Mouse (Mus musculus): ENCODE measurements at regions not wholly inside any gene's neighbourhood (a gene's known extent, or its start where the extent isn't known, plus 50 kb on each side); places are given as distances from the start of the nearest gene placed in this dataset.

DNA sequence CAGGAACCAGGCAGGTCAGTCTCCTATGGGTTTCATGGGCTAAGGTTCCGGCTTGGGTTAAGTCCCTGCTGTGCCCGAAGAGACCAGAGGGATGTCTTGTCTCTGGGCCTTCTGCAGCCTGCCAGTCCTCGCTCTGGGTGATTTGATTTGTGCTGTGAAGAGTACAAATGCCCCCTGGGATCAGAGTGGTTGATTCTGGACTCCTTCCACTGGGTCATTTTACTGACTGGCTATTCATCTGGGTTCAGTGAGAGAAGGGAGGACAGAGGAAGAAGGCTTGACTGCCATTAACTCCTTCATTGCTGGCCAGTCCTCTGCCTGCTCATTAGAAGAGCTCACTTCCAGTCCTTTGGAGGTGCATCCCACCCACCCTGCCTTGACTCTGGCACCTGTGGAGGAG is 124.0 kb upstream of the Ncam1 start:
- H3K4me3 ChIP-seq (replicated peaks; ENCODE audit: low read length), result no peak overlapping the region
- no peaks in the 10 kb centered on the region for H3K27me3 ChIP-seq (ENCODE audit: control insufficient read depth, insufficient read depth, low read length)
- no peak for ATAC-seq (ENCODE audit: low FRiP score)
- no peaks in the 10 kb centered on the region for H3K9me3 ChIP-seq (ENCODE audit: control insufficient read depth, low read length)
- no peak overlapping the region for H3K27ac ChIP-seq
- 32% methylated on average over 3 of the region's 3 CpGs for WGBS
- peaks cover 3% of the 10 kb centered on the region; the same call in 1 of the 2 replicates for H3K4me1 ChIP-seq (replicated peaks; ENCODE audit: control insufficient read depth, insufficient read depth, low read length)
- DNase-seq (ENCODE audit: low spot score), result peak; percentile 36
- no peak overlapping the region for H3K9ac ChIP-seq
- no peaks in the 10 kb centered on the region for H3K36me3 ChIP-seq (replicated peaks; ENCODE audit: control insufficient read depth, insufficient read depth)
- H3K4me2 ChIP-seq (replicated peaks), result no peak overlapping the region

DNA sequence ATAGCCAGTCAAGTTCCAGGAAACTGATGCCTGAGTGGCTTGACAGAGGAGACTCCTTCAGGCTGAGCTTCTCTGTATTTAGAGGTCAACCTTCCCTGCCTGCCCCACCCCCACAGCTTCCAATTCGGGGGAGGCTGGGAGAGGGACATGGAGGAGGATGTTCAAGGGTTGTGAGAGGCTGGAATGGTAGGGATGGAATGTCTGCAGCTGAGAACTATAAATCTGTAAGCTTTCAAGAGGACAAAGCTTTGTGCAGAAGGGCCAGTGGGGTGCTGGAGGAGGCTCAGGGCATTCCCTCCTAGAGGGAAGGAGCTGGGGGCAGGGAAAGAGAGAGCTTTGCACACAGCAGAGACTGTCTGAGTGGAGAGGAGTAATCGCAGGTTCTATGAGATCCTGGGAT is 123.4 kb upstream of the Ncam1 start:
- Histone ChIP-seq H3K27ac (no peak overlapping the region), H3K4me1 (replicated peaks; ENCODE audit: control insufficient read depth, insufficient read depth, low read length) (peaks cover 3% of the 10 kb centered on the region; the same call in 1 of the 2 replicates), H3K27me3 (ENCODE audit: control insufficient read depth, insufficient read depth, low read length) (no peaks in the 10 kb centered on the region), H3K9ac (no peak overlapping the region), H3K4me3 (replicated peaks; ENCODE audit: low read length) (no peak overlapping the region), H3K4me2 (replicated peaks) (no peak overlapping the region), H3K36me3 (replicated peaks; ENCODE audit: control insufficient read depth, insufficient read depth) (no peaks in the 10 kb centered on the region), H3K9me3 (ENCODE audit: control insufficient read depth, low read length) (no peaks in the 10 kb centered on the region)
- DNase-seq (ENCODE audit: low spot score), result no peak
- ATAC-seq (ENCODE audit: low FRiP score), result no peak
- WGBS, result 8% methylated on average over 2 of the region's 2 CpGs

GRCm38 (mm10) chr9:49921306-49921705 is 122.6 kb upstream of the Ncam1 start:
- Histone ChIP-seq H3K4me2 (replicated peaks) (no peak overlapping the region), H3K27ac (no peak overlapping the region), H3K9ac (no peak overlapping the region), H3K27me3 (ENCODE audit: control insufficient read depth, insufficient read depth, low read length) (no peaks in the 10 kb centered on the region), H3K4me1 (replicated peaks; ENCODE audit: control insufficient read depth, insufficient read depth, low read length) (peaks cover 3% of the 10 kb centered on the region; the same call in 1 of the 2 replicates), H3K9me3 (ENCODE audit: control insufficient read depth, low read length) (no peaks in the 10 kb centered on the region), H3K36me3 (replicated peaks; ENCODE audit: control insufficient read depth, insufficient read depth) (no peaks in the 10 kb centered on the region), H3K4me3 (replicated peaks; ENCODE audit: low read length) (no peak overlapping the region)
- no peak for ATAC-seq (ENCODE audit: low FRiP score)
- no peak for DNase-seq (ENCODE audit: low spot score)
- 79% methylated on average over 3 of the region's 3 CpGs for WGBS

GRCm38 (mm10) chr9:49915046-49915719 is 116.5 kb upstream of the Ncam1 start:
- H3K9ac ChIP-seq, result no peak overlapping the region
- 82% methylated on average over 4 of the region's 4 CpGs for WGBS
- no peak for DNase-seq (ENCODE audit: low spot score)
- H3K9me3 ChIP-seq (ENCODE audit: control insufficient read depth, low read length), result no peaks in the 10 kb centered on the region
- H3K27ac ChIP-seq, result no peak overlapping the region
- no peak overlapping the region for H3K4me3 ChIP-seq (replicated peaks; ENCODE audit: low read length)
- H3K27me3 ChIP-seq (ENCODE audit: control insufficient read depth, insufficient read depth, low read length), result no peaks in the 10 kb centered on the region
- no peak overlapping the region for H3K4me2 ChIP-seq (replicated peaks)
- no peaks in the 10 kb centered on the region for H3K4me1 ChIP-seq (replicated peaks; ENCODE audit: control insufficient read depth, insufficient read depth, low read length)
- ATAC-seq (ENCODE audit: low FRiP score), result no peak
- no peaks in the 10 kb centered on the region for H3K36me3 ChIP-seq (replicated peaks; ENCODE audit: control insufficient read depth, insufficient read depth)

GRCm38 (mm10) chr9:49913677-49914076 is 115.0 kb upstream of the Ncam1 start:
- H3K36me3 ChIP-seq (replicated peaks; ENCODE audit: control insufficient read depth, insufficient read depth), result no peaks in the 10 kb centered on the region
- no peak overlapping the region for H3K4me3 ChIP-seq (replicated peaks; ENCODE audit: low read length)
- H3K27me3 ChIP-seq (ENCODE audit: control insufficient read depth, insufficient read depth, low read length), result no peaks in the 10 kb centered on the region
- H3K27ac ChIP-seq, result no peak overlapping the region
- no peaks in the 10 kb centered on the region for H3K9me3 ChIP-seq (ENCODE audit: control insufficient read depth, low read length)
- H3K4me2 ChIP-seq (replicated peaks), result no peak overlapping the region
- H3K4me1 ChIP-seq (replicated peaks; ENCODE audit: control insufficient read depth, insufficient read depth, low read length), result no peaks in the 10 kb centered on the region
- 92% methylated on average over 4 of the region's 4 CpGs for WGBS
- H3K9ac ChIP-seq, result no peak overlapping the region
- ATAC-seq (ENCODE audit: low FRiP score) (no peak), DNase-seq (ENCODE audit: low spot score) (no peak)

DNA sequence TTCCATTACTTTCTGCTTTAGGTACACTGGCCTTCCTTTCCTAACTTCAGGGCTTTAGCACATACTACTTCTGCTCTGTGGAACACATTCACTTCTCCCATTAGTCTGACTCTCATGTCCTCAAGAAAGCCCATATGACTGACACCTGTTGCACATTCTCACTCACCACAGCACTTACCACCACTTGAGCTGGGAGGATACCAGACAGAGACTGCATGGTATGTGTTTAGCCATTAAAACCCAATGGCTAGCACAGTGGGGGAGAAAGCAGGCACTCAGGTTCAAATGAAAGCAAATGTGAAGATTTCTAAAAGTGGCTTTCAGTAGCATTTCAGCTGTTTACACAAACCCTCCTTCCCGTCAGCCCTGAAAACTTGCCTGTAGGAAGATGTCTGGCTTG is 113.6 kb upstream of the Ncam1 start:
- H3K27me3 ChIP-seq (ENCODE audit: control insufficient read depth, insufficient read depth, low read length), result no peaks in the 10 kb centered on the region
- H3K36me3 ChIP-seq (replicated peaks; ENCODE audit: control insufficient read depth, insufficient read depth), result no peaks in the 10 kb centered on the region
- H3K9me3 ChIP-seq (ENCODE audit: control insufficient read depth, low read length), result no peaks in the 10 kb centered on the region
- H3K4me1 ChIP-seq (replicated peaks; ENCODE audit: control insufficient read depth, insufficient read depth, low read length), result no peaks in the 10 kb centered on the region
- no peak overlapping the region for H3K4me3 ChIP-seq (replicated peaks; ENCODE audit: low read length)
- no peak overlapping the region for H3K4me2 ChIP-seq (replicated peaks)
- DNase-seq (ENCODE audit: low spot score) (no peak), ATAC-seq (ENCODE audit: low FRiP score) (no peak)
- WGBS, result 79% methylated on average over 1 of the region's 1 CpGs
- no peak overlapping the region for H3K9ac ChIP-seq
- H3K27ac ChIP-seq, result no peak overlapping the region

- Histone ChIP-seq H3K27ac (no peak overlapping the region), H3K27me3 (ENCODE audit: control insufficient read depth, insufficient read depth, low read length) (no peaks in the 10 kb centered on the region), H3K4me3 (replicated peaks; ENCODE audit: low read length) (no peak overlapping the region), H3K36me3 (replicated peaks; ENCODE audit: control insufficient read depth, insufficient read depth) (no peaks in the 10 kb centered on the region), H3K9me3 (ENCODE audit: control insufficient read depth, low read length) (no peaks in the 10 kb centered on the region), H3K4me1 (replicated peaks; ENCODE audit: control insufficient read depth, insufficient read depth, low read length) (no peaks in the 10 kb centered on the region), H3K4me2 (replicated peaks) (no peak overlapping the region), H3K9ac (no peak overlapping the region)
- DNase-seq (ENCODE audit: low spot score), result no peak
- WGBS, result 61% methylated on average over 4 of the region's 4 CpGs
- ATAC-seq (ENCODE audit: low FRiP score), result no peak
Observed at GRCm38 (mm10) chr9:49906306-49906705, 107.6 kb upstream of the Ncam1 start.

GRCm38 (mm10) chr9:49905703-49906102 is 107.0 kb upstream of the Ncam1 start:
- Histone ChIP-seq H3K27ac (no peak overlapping the region), H3K36me3 (replicated peaks; ENCODE audit: control insufficient read depth, insufficient read depth) (no peaks in the 10 kb centered on the region)
- WGBS, result 87% methylated on average over 4 of the region's 4 CpGs

DNA sequence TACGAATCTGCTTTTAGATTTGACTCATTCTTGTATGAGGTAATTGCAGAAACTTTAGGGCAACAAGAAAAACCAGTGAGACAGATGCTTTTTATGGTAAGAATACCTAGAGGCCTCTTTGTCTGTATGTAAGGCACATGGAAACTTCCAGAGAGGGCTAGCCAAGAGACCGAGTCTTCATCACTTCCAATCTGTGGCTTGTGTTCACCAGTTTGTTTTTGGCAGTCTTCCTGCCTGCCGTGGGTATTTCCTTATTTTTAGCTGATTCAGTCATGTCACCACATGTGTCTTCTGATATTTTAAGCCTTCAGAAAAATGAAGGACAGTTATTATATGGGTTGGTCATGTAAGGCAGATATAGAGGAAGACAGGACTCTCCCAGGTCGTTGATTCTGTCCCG is 100.2 kb upstream of the Ncam1 start:
- 93% methylated on average over 5 of the region's 5 CpGs for WGBS
- no peaks in the 10 kb centered on the region for H3K27me3 ChIP-seq (ENCODE audit: control insufficient read depth, insufficient read depth, low read length)
- H3K4me2 ChIP-seq (replicated peaks), result no peak overlapping the region
- no peak overlapping the region for H3K27ac ChIP-seq
- ATAC-seq (ENCODE audit: low FRiP score) (no peak), DNase-seq (ENCODE audit: low spot score) (no peak)
- H3K9me3 ChIP-seq (ENCODE audit: control insufficient read depth, low read length), result 0 out of 2 replicates have a peak, but pooled peaks cover 5% of the 10 kb centered on the region
- no peaks in the 10 kb centered on the region for H3K4me1 ChIP-seq (replicated peaks; ENCODE audit: control insufficient read depth, insufficient read depth, low read length)
- H3K4me3 ChIP-seq (replicated peaks; ENCODE audit: low read length), result no peak overlapping the region
- H3K9ac ChIP-seq, result no peak overlapping the region
- no peaks in the 10 kb centered on the region for H3K36me3 ChIP-seq (replicated peaks; ENCODE audit: control insufficient read depth, insufficient read depth)

More at GRCm38 (mm10) chr9:49905703-49906102, 107.0 kb upstream of the Ncam1 start:
- Histone ChIP-seq H3K9me3 (ENCODE audit: control insufficient read depth, low read length) (no peaks in the 10 kb centered on the region), H3K9ac (no peak overlapping the region), H3K4me2 (replicated peaks) (no peak overlapping the region), H3K27me3 (ENCODE audit: control insufficient read depth, insufficient read depth, low read length) (no peaks in the 10 kb centered on the region), H3K4me1 (replicated peaks; ENCODE audit: control insufficient read depth, insufficient read depth, low read length) (no peaks in the 10 kb centered on the region), H3K4me3 (replicated peaks; ENCODE audit: low read length) (no peak overlapping the region)
- no peak for DNase-seq (ENCODE audit: low spot score)
- no peak for ATAC-seq (ENCODE audit: low FRiP score)

Data from hindbrain, embryonic 14.5 days (tissue).